Mouse (Mus musculus) cerebellum, adult 11 months (tissue): ENCODE measurements around the gene Pdzd2.
"Not testable (repeated sequence)": the region's sequence is repeated elsewhere in the genome, so short reads cannot be mapped to it uniquely, and the experiment has no call there.

Experiments
- DNase-seq: peaks from one replicate; pipeline ENCODE4 v3.0.0; 2022

Pdzd2 gene

DNA sequence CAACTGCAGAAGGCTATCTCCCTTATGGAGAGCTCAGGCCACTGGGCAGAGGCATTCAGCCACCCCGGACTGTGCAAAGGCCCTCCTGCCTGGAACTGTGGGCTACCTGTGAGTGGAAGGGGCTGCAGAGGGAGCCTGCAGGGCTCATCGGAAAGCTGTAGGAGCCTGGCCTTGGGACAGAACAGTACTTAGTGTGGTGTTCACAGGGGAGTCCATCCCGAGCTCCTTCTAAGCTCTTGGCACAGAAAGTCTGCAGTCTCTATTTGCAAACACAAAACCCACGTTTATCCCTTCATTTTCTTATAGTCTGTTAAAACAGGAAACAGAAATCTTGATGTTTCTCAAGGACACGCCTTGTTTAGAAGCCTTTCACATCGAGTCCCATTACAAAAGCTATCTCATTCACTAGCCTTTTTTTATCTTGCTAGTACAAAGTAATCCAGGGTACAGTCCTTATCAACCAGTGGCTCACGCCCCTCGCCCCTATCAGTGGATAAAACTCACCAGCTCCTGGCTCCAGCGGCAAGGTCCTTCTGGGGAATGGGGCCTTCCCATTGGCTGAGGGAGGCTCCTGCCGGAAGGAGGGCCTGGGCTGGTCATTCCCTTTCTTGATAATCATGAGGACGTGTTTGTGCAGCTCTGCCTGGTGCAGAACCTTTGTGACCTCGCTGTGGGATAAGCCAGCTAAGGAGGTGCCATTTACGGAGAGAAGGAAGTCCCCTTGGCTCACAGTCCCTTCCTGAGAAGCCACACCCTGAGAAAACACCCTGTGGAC lies 372.2 kb downstream of the Pdzd2 start:
- DNase-seq: no peak

DNA sequence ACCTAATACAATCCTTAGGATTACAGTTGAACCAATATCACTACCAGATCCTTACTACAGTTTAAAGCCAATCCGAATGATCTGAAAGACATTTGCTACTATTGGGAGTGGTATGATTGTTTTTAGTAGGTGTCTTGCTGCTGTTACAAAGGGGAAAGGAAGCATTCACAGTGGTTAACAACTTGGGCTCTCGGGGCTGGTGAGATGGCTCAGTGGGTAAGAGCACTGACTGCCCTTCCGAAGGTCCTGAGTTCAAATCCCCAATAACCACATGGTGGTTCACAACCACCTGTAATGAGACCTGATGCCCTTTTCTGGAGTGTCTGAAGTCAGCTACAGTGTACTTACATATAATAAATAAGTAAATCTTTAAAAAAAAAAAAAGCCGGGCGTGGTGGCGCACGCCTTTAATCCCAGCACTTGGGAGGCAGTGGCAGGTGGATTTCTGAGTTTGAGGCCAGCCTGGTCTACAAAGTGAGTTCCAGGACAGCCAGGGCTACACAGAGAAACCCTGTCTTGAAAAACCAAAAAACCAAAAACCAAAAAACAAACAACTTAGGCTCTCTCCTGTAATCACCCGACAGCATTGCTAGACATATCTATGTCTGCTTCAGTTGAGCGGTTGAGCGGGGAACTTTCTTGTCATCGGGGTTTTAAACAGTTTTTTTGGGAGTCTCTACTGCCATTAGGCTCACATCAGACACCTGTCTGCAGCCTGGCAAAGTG lies 373.0 kb downstream of the Pdzd2 start:
- not testable (repeated sequence) for DNase-seq

DNA sequence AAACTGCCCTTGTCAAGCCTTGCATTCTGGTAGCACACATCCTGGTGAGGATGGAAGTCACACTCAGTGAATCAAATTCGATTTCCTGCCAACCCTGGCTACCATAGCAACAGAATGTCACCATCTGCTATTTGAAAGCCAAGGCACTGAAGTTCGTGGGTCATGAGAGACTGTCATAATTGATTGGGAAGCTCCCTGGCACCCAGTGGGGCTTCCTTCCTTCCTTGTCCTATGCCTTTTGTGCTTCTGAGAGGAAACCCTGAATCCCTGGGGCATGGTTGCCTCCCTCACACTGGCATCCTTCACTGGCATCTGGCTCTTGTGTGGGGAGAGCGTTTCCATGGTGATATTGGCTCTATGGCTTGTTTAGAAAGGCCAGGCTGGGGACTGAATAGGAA lies 373.7 kb downstream of the Pdzd2 start:
- DNase-seq: peak; percentile 31

DNA sequence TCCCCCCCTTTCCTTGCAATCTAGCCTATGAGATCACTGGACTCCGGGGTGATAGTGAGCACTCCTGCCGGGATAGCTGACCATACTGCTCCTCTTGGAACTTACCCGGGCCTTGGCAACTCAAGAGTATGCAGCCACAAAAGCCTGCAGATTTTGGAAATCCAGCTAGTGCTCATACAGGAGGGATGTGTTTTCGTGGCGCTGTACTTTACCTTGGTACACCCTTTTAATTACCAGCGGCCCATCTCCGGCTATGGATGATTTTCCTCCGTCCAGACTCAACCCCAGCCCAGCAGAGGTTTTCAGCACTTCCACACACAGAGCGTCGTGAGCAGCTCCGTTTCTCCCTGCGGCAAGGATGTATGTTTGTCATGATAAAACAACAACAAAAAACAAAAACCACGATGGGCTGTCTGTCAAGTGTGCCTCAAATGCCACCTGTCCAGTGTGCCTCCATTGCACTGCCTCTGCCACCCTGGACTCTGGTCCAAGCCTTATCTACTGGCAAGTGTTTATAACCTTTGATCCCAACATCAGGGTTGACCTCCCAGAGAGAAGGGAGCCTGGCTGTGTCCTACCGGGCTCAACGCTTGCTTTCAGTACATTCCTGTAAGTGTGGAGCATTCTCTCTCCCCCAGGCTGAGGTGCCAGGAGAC lies 374.2 kb downstream of the Pdzd2 start:
- DNase-seq: no peak

DNA sequence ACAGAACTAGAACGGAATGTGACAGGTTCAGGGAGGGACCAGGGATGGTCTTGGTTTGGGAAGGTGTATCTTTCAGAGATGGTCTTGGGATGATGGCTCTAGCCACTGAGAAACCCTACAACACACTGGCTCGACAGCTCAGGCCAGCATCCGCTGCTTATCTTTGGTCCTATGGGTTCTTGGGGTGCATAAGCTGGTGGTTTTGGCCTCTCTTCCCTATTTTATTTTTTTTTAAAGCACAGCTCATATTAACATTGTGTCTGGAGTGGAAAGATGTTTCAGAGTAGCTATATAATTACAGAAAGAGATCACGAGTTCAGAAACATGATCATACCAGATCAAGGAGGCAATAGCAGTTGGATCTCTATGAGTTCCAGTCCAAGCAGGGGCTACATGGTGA lies 375.6 kb downstream of the Pdzd2 start:
- DNase-seq: no peak

DNA sequence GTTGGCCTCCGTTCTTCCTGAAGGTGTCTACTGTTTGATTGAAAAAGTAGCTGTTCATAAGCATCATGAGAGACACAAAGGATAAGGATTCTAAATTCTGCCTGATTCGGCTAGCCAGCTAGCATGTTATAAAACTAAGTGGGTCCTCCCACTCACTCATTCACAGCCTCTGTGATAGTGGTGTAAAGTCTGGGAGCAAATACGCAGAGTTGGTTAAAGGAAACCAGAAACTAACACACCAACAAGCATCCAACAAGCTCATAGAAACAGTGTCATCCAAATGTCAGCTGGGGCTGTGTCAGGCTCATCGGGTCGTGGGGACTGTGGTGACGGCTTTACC lies 377.1 kb downstream of the Pdzd2 start:
- no peak for DNase-seq

DNA sequence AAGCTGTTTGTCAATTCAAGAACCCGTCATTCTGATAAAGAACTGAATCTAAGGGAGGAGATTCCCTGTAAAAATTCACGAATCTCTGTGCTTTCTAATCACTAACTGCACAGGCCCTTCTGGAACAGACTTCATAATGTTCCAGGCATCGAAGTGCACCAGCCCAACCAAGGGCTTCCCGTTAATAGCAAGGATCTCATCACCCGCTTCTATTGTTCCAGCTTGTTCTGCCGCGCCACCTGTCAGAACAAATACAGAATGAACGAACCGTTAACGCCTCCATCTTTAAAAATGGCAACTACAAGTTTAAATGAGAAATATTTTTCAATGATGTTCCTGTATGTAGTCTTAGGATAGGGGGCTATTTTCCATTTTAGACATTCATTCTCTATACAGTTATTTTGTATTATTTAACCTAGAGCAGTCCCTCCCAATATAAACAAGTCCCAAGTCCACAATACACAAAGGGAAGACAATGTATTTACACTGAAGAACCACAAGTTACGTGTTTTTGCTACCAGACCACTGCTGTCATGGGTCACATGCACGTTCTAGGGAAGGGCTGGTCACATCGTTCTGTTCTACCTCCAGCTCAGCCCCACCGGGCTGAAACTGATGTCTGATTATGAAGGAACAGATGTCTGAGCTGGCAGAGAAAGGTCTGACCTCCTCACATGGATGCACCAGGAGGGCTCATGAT lies 377.6 kb downstream of the Pdzd2 start:
- DNase-seq: no peak

DNA sequence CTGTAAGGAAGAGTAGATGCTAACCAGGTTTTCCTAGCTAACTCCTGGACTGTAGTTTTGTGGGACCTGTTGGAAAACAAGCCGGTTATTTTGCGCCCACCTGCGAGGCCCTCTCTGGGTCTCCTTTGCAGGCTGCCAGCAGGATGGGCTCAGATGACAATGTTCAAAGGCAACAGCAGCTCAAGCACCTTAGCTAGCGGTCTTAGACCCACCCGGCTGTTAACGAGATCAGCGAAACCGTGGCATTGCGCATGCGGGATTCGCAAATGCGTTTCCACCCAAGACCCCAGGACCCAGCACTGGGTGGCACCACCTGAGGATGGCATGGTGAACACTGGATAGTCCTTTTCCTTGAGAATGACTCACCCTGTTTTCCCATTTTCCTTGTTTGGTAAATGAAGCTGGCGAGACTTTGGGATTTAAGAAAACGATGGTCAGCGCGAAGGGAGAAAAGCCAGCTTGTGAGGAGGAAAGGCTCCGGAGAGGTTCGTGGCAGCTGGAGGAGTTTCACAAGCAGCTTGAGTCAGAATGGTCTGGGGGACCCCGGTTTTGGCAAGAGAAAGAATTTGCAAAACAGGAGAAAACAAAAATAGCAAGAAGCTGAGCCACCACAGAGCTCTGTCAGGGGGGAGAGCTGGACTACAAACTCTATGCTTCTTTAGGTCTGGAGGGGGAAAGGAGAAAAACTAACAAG lies 379.1 kb downstream of the Pdzd2 start:
- no peak for DNase-seq

DNA sequence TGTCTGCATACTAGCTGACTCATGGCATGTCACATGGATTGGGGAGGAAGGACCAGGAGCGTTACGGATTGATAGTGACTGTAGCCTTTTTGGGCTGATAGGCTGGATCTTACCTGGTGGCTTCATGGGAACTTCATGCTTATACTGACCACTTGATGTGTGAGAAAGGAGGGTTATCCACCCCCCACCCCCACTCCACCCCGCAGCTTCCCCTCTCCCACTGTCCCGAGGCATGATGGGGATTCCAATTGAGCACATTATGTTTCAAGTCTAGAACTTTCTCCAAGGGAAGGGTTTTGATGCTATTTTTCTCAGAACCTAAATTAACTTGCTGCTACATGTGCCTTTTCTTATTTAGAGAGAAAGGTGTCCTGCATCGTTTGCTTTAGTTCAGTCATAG lies 381.3 kb downstream of the Pdzd2 start:
- DNase-seq: no peak

DNA sequence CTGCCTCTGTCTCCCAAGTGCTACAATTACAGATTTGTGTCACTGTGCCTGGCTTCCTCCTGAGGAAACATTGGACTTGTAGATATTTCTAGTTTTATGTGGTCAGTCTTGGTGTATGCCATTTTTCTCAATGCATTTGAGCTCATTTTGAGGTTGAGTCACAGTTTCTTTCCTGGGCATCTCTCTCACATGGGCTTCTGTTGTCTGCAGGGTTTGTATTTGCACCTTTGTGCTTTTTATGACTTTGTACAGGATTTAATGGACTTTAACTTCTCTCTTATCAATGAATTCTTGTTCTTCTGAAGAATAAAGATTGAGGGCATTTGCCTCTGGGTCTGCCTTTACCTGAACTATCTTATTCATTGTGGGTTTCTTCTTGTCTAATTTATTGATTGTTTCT lies 382.3 kb downstream of the Pdzd2 start:
- no peak for DNase-seq

DNA sequence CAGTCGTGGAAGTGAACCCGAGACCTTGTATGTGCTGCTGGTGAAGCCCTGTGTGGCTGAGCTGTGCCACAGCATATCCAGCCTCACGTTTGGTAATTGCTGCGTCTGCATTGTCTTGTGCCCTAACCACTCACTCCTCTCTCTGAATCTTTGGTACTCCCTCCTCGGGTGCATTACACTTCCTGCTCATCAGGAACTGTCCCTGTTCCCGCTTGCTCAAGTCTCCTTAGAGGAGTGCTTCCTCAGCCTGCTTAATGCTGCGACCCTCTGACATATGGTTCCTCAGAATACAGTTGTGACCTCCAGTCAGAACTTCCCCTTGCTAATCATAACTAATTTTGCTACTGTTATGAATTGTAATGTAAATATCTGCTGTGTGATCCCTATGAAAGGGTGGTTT lies 383.8 kb downstream of the Pdzd2 start:
- no peak for DNase-seq

DNA sequence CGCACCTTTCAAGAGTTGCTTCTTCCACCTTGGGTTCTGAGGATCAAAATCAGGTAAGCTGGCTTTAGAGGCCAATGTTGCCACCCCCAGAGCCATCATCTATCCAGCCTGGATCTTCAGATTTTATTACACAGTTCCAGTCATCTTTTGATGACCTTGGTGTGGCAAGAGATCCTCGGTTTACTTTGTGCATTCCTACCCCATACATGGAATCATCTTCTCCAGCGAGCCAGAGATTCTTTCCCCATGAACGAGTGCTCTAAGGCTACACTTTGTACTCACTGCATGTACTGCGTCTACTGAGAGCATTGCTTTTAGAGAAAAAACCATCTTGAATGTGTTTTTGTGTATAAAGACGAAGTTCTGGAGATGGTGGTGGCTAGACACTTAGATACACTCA lies 384.5 kb downstream of the Pdzd2 start:
- DNase-seq: no peak

DNA sequence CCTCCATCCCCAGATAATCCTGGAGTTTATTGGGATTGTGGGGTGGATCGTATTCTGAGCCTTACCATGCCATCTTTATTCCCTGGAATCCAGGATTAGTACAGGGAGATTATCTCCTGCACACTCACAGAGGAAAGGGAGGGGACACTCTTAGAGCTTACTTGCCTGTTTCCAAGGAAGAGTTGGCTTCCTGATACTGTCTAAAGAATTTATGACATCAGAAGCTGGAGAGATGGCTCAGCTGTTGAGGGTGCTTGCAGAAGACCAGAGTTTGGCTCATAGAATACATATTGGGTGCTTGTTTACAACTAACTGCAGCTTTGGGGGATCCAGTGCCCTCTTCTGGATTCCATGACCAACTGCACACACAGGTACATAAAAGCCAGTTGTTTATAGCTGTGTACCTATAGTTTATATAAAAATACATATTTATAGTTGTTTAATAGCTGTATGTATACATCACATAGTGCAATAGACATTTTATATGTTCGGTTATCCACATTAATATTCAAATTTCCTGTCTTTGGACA lies 385.4 kb downstream of the Pdzd2 start:
- no peak for DNase-seq

DNA sequence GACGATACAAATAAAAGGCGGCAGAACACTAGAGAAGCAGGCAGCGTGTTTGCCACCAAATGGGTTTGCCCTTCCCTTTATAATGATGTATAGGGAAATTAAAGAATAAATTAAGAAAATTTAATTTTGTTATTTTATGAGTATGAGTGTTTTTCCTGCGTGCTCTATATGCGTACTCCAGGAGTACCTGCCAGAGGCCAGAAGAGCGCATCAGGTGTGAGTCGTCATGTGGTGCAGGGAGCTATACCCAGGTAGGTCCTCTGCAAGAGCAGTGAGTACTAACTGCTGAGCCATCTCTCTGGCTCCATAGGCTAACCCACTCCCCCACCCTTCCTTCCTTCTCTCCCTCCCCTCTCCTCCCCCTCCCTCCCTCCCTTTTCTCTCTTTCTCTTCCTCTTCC lies 388.3 kb downstream of the Pdzd2 start:
- DNase-seq: no peak

DNA sequence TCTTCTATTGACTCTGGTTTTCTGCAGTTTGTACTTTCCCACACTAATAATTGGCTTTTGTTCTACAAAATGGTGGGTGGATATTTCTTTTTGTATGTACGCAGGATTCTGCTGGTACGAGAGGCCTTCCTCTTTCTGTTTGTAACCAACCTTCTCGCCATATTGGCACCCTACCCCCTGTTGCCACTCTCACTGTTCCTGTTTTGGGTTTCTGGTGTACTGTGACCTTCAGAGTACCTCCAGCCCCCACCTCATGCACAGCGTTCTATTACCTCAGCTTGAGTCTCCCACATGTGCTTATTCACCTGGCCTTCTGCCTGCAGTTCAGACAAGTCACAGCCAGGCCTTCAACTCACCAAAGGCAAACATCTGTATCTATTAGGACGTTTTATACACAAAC lies 389.9 kb downstream of the Pdzd2 start:
- no peak for DNase-seq

DNA sequence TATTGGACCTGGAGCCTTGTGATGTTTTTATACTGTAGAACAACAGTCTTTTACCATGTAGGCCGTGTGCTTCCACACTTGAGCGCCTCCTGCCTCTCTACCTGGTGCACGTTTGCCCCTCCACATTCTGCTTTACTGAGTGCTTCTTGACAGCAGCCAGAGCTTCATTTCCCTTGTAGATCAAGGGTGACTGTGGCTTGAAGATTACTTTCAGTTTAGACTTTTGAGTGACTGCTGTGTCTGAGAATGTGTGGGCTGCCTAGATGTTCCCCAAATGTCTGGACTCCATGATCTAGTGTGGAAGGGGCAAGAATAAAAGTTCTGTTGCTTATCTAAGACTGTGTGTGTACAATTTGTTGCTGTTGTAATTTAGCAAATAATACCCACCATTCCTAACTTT lies 390.8 kb downstream of the Pdzd2 start:
- no peak for DNase-seq

DNA sequence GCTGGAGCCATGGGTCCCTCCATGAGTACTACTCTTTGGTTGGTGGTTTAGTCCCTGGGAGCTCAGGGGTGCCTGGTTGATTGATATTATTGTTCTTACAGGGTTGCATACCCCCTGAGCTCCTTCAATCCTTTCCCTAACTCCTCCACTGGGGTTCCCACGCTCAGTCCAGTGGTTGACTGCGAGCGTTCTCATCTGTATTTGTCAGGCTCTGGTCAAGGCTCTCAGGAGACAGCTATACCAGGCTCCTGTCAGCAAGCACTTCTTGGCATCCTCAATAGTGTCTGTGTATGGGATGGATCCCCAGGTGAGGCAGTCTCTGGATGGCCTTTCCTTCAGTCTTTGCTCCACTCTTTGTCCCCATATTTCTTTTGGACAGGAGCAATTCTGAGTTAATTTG lies 392.8 kb downstream of the Pdzd2 start:
- no peak for DNase-seq

DNA sequence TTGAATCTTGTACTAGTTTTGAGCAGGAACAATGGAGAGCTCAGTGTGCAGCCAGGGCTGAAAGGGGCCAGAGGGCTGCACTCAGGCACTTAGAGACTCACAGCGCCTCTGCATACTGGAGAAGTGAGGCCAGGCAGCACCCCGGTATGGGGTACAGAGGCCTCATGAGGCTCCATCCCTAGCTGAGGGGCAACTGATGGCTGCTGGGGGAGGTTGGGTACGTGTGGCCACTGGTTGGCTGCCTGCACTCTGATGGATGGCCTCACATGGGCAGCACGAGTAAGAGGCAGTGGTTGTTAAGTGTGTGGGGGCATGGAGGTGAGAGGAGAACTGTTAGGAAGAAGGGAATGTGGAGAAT lies 398.3 kb downstream of the Pdzd2 start:
- no peak for DNase-seq

DNA sequence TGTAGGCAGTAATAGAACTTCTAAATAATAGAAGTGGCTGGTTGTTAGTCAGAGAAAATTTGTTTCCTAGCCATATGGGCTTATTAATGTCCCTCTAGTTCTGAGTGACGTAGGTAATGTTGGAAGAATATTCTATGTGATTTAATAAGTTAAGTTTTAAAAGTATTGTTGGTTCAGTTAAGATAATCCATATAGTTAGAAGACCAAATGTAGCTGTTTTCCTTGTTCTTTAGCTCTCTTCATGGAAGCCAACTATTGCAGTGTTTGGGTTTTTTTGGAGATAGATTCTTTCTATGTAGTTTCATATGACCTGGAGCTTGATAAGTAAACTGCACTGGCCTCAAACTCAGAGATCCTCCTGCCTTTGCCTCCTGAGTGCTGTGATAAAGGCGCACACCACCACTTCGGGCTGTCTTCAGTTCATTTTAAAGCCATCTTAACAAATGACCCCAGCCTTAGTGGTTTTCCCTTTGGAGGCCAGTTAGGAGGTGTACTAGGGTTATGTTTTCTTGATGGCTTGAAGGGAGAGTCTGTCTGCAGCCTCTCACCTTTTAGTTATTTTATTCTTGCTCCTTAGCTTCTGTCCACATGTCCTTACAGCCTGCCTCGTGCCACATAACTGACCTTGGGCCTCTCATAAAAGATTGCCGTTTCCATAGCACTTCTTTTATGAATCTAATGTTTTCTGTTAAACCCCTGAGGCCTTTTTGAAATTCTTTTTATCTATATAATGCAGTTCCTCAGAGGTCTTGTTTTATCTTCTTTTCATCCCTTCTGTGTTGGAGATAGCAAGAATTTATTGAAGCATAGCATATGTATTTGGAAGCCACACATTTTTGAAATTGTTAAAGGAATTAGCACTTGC lies 399.0 kb downstream of the Pdzd2 start:
- no peak for DNase-seq

DNA sequence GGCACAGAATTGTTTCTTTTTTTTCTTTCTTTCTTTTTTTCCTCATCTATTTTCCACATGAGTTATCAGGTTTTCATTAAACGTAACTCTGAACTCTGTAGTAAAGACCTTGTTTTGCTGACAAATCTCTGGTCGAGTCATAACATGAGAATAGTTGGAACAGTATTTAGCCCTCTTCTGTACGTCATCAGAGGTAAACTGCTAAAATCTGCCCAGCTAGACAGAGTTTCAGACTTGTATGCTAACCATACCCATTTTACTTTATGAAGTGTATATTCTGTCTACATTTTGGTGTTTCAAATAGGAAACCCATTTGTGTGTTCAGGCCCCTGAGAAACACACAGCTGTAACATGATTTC lies 402.0 kb downstream of the Pdzd2 start:
- DNase-seq: no peak

DNA sequence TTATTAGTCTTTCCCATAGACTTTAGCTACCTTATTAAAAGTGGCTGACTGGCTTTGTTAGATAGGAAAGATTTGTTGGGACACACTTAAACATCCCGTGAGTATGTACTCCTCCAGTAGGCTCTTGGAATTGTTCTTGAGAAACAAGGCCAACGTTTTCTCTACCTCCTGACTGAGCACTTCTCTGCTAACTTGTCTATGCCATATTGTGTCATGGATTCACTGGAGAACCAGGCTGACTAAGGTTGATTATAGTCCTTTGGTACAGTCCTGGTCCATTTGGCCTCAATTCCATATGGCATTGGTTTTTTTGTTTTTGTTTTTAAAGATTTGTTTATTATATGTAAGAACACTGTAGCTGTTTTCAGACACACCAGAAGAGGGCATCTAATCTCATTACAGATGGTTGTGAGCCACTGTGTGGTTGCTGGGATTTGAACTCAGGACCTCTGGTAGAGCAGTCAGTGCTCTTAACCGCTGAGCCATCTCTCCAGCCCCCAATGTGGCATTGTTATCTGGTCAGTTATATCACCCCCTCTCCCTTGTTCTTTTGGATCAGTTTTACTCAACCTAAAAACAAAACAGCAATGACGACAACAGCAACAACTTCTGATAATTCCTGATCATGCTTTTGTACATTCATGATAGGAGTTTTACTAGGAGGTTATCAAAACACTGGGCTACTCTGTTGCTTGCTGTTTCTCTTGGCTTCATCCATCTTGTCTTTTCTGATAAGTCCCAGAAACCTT lies 402.5 kb downstream of the Pdzd2 start:
- no peak for DNase-seq
